Mouse (Mus musculus) forebrain, embryonic 14.5 days (tissue): ENCODE measurements around the gene Map3k1. TPM values are rescaled to one million over a fixed set of nuclear protein-coding genes. Genes with fewer than 3 reads are reported as not detected.

ENCODE experiments used
- ATAC-seq: fragments of 200-750 bp; cut with Nextera tagmentation; 2 replicates; pipeline ENCODE4 v1.8.0; 2017; ENCODE audit warnings: mild to moderate bottlenecking, moderate library complexity
- DNase-seq: peaks from one replicate; pipeline ENCODE4 v3.0.0-alpha.2; 2015; ENCODE audit warnings: low spot score
- H3K27ac ChIP-seq: fragments of 300-500 bp; sonication (generic); 2 replicates; pipeline ENCODE4 v1.5.1; 2014; ENCODE audit warnings: low read depth, mild to moderate bottlenecking, control low read depth, low read length, moderate library complexity
- H3K27me3 ChIP-seq: fragments of 300-500 bp; sonication (generic); replicated peaks from 2 replicates; pipeline ENCODE4 v1.6.1; 2014; ENCODE audit warnings: low read length, control low read depth, mixed read lengths; ENCODE audit not compliant: control insufficient read depth, insufficient read depth
- H3K36me3 ChIP-seq: fragments of 300-500 bp; sonication (generic); 2 replicates; pipeline ENCODE4 v1.6.1; 2014; ENCODE audit warnings: low read length, control low read depth; ENCODE audit not compliant: control insufficient read depth, insufficient read depth
- H3K4me1 ChIP-seq: fragments of 300-500 bp; sonication (generic); 2 replicates; pipeline ENCODE4 v1.6.1; 2014; ENCODE audit warnings: antibody characterized with exemption, low read length, control low read depth; ENCODE audit not compliant: control insufficient read depth, insufficient read depth
- H3K4me2 ChIP-seq: fragments of 300-500 bp; sonication (generic); 2 replicates; pipeline ENCODE4 v1.6.1; 2014; ENCODE audit warnings: mild to moderate bottlenecking, control low read depth, low read length
- H3K4me3 ChIP-seq: fragments of 300-500 bp; sonication (generic); 2 replicates; pipeline ENCODE4 v1.5.1; 2014; ENCODE audit warnings: low read depth, low read length, control low read depth
- H3K9ac ChIP-seq: fragments of 300-500 bp; sonication (generic); 2 replicates; pipeline ENCODE4 v1.6.1; 2014; ENCODE audit warnings: mild to moderate bottlenecking, low read length, control low read depth, moderate library complexity
- H3K9me3 ChIP-seq: fragments of 300-500 bp; sonication (generic); replicated peaks from 2 replicates; pipeline ENCODE4 v1.6.1; 2016; ENCODE audit warnings: low read length, control low read depth, mixed read lengths; ENCODE audit not compliant: control insufficient read depth
- WGBS: fragments of 180-500 bp; shearing (Covaris S2); extraction: QIAGEN DNeasy Blood & Tissue Kit; methylation state at CpG from one replicate; pipeline ENCODE4 v1.1.7; 2014; 5-methylcytosine and 5-hydroxymethylcytosine counted together
- polyA plus RNA-seq: library from polyadenylated mRNA; unstranded; fragments of >200 nt; fragmentation: Nextera tagmentation; extraction: Ambion mirVana; gene quantifications from 2 replicates; pipeline ENCODE4 v1.2.1, GENCODE M21; 2014

Map3k1 gene
- polyA plus RNA-seq, 1 experiment from 2014 or later: 9.5 TPM

GRCm38 (mm10) chr13:111772075-111772474 lies 36.7 kb downstream of the Map3k1 start:
- Histone ChIP-seq H3K9ac (no peak overlapping the region), H3K4me2 (no peak overlapping the region), H3K4me3 (no peak overlapping the region), H3K4me1 (no peaks in the 10 kb centered on the region), H3K36me3 (peaks cover 30% of the 10 kb centered on the region), H3K9me3 (no peaks in the 10 kb centered on the region), H3K27ac (no peak overlapping the region), H3K27me3 (no peaks in the 10 kb centered on the region)
- 93% methylated on average over 8 of the region's 8 CpGs for WGBS
- no peak for ATAC-seq
- no peak for DNase-seq

- H3K36me3 ChIP-seq: peaks cover 37% of the 10 kb centered on the region
- H3K4me3 ChIP-seq: no peak overlapping the region
- no peak overlapping the region for H3K27ac ChIP-seq
- DNase-seq: peak; percentile 78
- H3K4me1 ChIP-seq: no peaks in the 10 kb centered on the region
- H3K9ac ChIP-seq: no peak overlapping the region
- H3K4me2 ChIP-seq: no peak overlapping the region
- WGBS: 55% methylated on average over 7 of the region's 7 CpGs
- ATAC-seq: peak; percentile 72
- no peaks in the 10 kb centered on the region for H3K27me3 ChIP-seq
- no peaks in the 10 kb centered on the region for H3K9me3 ChIP-seq
These were observed 37.6 kb downstream of the Map3k1 start for GRCm38 (mm10) chr13:111771232-111771631.

GRCm38 (mm10) chr13:111770776-111771175 lies 38.0 kb downstream of the Map3k1 start:
- no peak for DNase-seq
- no peak for ATAC-seq
- H3K27ac ChIP-seq: no peak overlapping the region
- H3K9me3 ChIP-seq: no peaks in the 10 kb centered on the region
- no peaks in the 10 kb centered on the region for H3K4me1 ChIP-seq
- no peak overlapping the region for H3K4me3 ChIP-seq
- no peak overlapping the region for H3K9ac ChIP-seq
- no peaks in the 10 kb centered on the region for H3K27me3 ChIP-seq
- H3K4me2 ChIP-seq: no peak overlapping the region
- 94% methylated on average over 9 of the region's 9 CpGs for WGBS
- H3K36me3 ChIP-seq: peaks cover 39% of the 10 kb centered on the region

- Histone ChIP-seq H3K36me3 (peaks cover 76% of the 10 kb centered on the region), H3K9me3 (no peaks in the 10 kb centered on the region), H3K9ac (no peak overlapping the region), H3K4me3 (no peak overlapping the region), H3K27me3 (no peaks in the 10 kb centered on the region), H3K4me2 (no peak overlapping the region), H3K27ac (no peak overlapping the region), H3K4me1 (no peaks in the 10 kb centered on the region)
- ATAC-seq (no peak), DNase-seq (no peak)
- 96% methylated on average over 12 of the region's 12 CpGs for WGBS
These were observed 46.3 kb downstream of the Map3k1 start for GRCm38 (mm10) chr13:111762526-111762925.

- WGBS: 97% methylated on average over 6 of the region's 6 CpGs
- H3K27me3 ChIP-seq: no peaks in the 10 kb centered on the region
- H3K4me2 ChIP-seq: no peak overlapping the region
- H3K9me3 ChIP-seq: no peaks in the 10 kb centered on the region
- ATAC-seq: no peak
- H3K27ac ChIP-seq: no peak overlapping the region
- no peaks in the 10 kb centered on the region for H3K4me1 ChIP-seq
- H3K9ac ChIP-seq: no peak overlapping the region
- peaks cover 87% of the 10 kb centered on the region for H3K36me3 ChIP-seq
- no peak for DNase-seq
- no peak overlapping the region for H3K4me3 ChIP-seq
These were observed 51.8 kb downstream of the Map3k1 start for GRCm38 (mm10) chr13:111756986-111757385.

GRCm38 (mm10) chr13:111755937-111756336 lies 52.9 kb downstream of the Map3k1 start:
- Histone ChIP-seq H3K4me3 (no peak overlapping the region), H3K27me3 (no peaks in the 10 kb centered on the region), H3K4me1 (no peaks in the 10 kb centered on the region), H3K9ac (no peak overlapping the region), H3K36me3 (peaks cover 88% of the 10 kb centered on the region), H3K9me3 (no peaks in the 10 kb centered on the region), H3K4me2 (no peak overlapping the region), H3K27ac (no peak overlapping the region)
- ATAC-seq (no peak), DNase-seq (no peak)
- 98% methylated on average over 15 of the region's 15 CpGs for WGBS

GRCm38 (mm10) chr13:111755377-111755776 lies 53.4 kb downstream of the Map3k1 start:
- no peak overlapping the region for H3K9ac ChIP-seq
- no peak overlapping the region for H3K4me2 ChIP-seq
- H3K36me3 ChIP-seq: peaks cover 88% of the 10 kb centered on the region
- no peaks in the 10 kb centered on the region for H3K27me3 ChIP-seq
- H3K9me3 ChIP-seq: no peaks in the 10 kb centered on the region
- no peak overlapping the region for H3K4me3 ChIP-seq
- ATAC-seq (no peak), DNase-seq (no peak)
- WGBS: 98% methylated on average over 18 of the region's 18 CpGs
- no peak overlapping the region for H3K27ac ChIP-seq
- H3K4me1 ChIP-seq: no peaks in the 10 kb centered on the region

- Histone ChIP-seq H3K36me3 (peaks cover 86% of the 10 kb centered on the region), H3K4me3 (no peak overlapping the region), H3K27ac (no peak overlapping the region), H3K4me2 (no peak overlapping the region), H3K9ac (no peak overlapping the region), H3K9me3 (no peaks in the 10 kb centered on the region), H3K4me1 (no peaks in the 10 kb centered on the region), H3K27me3 (no peaks in the 10 kb centered on the region)
- DNase-seq (no peak), ATAC-seq (no peak)
- WGBS: 95% methylated on average over 6 of the region's 6 CpGs
These were observed 55.5 kb downstream of the Map3k1 start for GRCm38 (mm10) chr13:111753321-111753720.

GRCm38 (mm10) chr13:111748301-111749062 lies 60.3 kb downstream of the Map3k1 start:
- Histone ChIP-seq H3K9ac (no peak overlapping the region), H3K4me1 (no peaks in the 10 kb centered on the region), H3K36me3 (peaks cover 38% of the 10 kb centered on the region), H3K9me3 (no peaks in the 10 kb centered on the region), H3K27ac (no peak overlapping the region), H3K4me3 (no peak overlapping the region), H3K27me3 (no peaks in the 10 kb centered on the region), H3K4me2 (no peak overlapping the region)
- 94% methylated on average over 28 of the region's 28 CpGs for WGBS
- ATAC-seq: no peak
- DNase-seq: no peak
